Mouse (Mus musculus): ENCODE data around the gene Gm10322.

DNA sequence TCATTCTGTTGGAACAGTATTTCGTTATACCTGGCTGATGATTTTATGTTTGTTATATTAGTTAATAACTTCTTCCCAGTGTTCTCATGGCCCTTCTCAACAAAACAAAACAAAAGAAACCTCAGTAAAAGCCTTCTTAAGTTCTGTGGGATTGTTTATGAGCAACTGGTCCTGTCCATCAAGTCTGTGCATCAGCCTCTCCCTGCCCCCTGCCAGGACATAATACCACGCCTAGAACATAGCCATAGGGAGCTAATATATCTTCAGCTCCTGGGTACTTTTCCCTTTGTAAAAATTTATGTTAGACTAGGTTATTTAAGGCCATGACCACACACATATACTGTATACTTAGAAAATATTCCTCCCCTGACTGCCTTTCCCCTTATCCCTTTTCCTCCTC is 48.9 kb downstream of the Gm10322 start:
- TF ChIP-seq CTCF (IDR thresholded peaks at IDR 0.05): no peak
- TF ChIP-seq POLR2A (IDR thresholded peaks at IDR 0.05; ENCODE audit: insufficient read depth, low read depth, low read length): no peak
- no peak for TF ChIP-seq EP300 (IDR thresholded peaks at IDR 0.05; ENCODE audit: insufficient read depth, low read depth, low read length)
